Mouse (Mus musculus) midbrain, embryonic 11.5 days (tissue): ENCODE results near the gene Cln3. TPM values are rescaled to one million over a fixed set of nuclear protein-coding genes. Genes with fewer than 3 reads are reported as not detected.

ENCODE experiments used
- microRNA-seq: library from miRNA; unstranded; fragments of <30 nt; microRNA quantifications from one replicate; pipeline ENCODE4, GENCODE M21; 2017
- polyA plus RNA-seq: library from polyadenylated mRNA; unstranded; fragments of >200 nt; fragmentation: Nextera tagmentation; extraction: Ambion mirVana; gene quantifications from 2 replicates; pipeline ENCODE4 v1.2.1, GENCODE M21; 2014

Cln3 gene
- polyA plus RNA-seq, 1 experiment from 2014 or later: 22.4 TPM

Small RNAs within 50 kb of the gene (microRNA-seq; reads per million reads assigned to microRNA genes)
- 4.7 reads per million, percentile 22 among the genes with 10 or more reads in this experiment for gene Mir7059

Other genes with a start within 250 kb of the Cln3 start
- gene Lat, start 216.2 kb downstream of the Cln3 start, polyA plus RNA-seq: 1.8 and 2.7 TPM in 2 replicates
- gene Spns1, start 208.4 kb downstream of the Cln3 start, polyA plus RNA-seq: 40.8 and 45.8 TPM in 2 replicates
- 4.8 and 4.9 TPM in 2 replicates for gene Nfatc2ip, start 189.1 kb downstream of the Cln3 start, polyA plus RNA-seq
- not detected in 2 replicates for gene Cd19, start 170.9 kb downstream of the Cln3 start, polyA plus RNA-seq
- 17.9 and 18.0 TPM in 2 replicates for gene Rabep2, start 157.1 kb downstream of the Cln3 start, polyA plus RNA-seq
- gene Atp2a1, start 122.7 kb downstream of the Cln3 start, polyA plus RNA-seq: 0.29 and 0.38 TPM in 2 replicates
- 38.1 and 44.6 TPM in 2 replicates for gene Sh2b1, start 110.4 kb downstream of the Cln3 start, polyA plus RNA-seq
- 133 and 146 TPM in 2 replicates for gene Tufm, start 98.5 kb downstream of the Cln3 start, polyA plus RNA-seq
- gene Atxn2l, start 82.4 kb downstream of the Cln3 start, polyA plus RNA-seq: 52.7 and 58.6 TPM in 2 replicates
- 189 and 198 TPM in 2 replicates for gene Eif3c, start 19.4 kb downstream of the Cln3 start, polyA plus RNA-seq
- gene Apobr, start 875 bp downstream of the Cln3 start, polyA plus RNA-seq: 0.46 and 0.57 TPM in 2 replicates
- not detected in 2 replicates for gene Il27, start 9.1 kb upstream of the Cln3 start, polyA plus RNA-seq
- gene Nupr1, start 45.0 kb upstream of the Cln3 start, polyA plus RNA-seq: 2.8 and 3.4 TPM in 2 replicates
- gene Sgf29, start 63.5 kb upstream of the Cln3 start, polyA plus RNA-seq: 44.4 and 49.4 TPM in 2 replicates
- 0.10 and 0.69 TPM in 2 replicates for gene Sult1a1, start 90.6 kb upstream of the Cln3 start, polyA plus RNA-seq
- 158 and 180 TPM in 2 replicates for gene Bola2, start 109.6 kb upstream of the Cln3 start, polyA plus RNA-seq
- gene Slx1b, start 110.0 kb upstream of the Cln3 start, polyA plus RNA-seq: 10.2 and 10.3 TPM in 2 replicates
- 46.2 TPM in 2 replicates for gene Coro1a, start 122.0 kb upstream of the Cln3 start, polyA plus RNA-seq
- gene Mapk3, start 173.8 kb upstream of the Cln3 start, polyA plus RNA-seq: 41.0 and 45.2 TPM in 2 replicates
- 0.57 and 0.86 TPM in 2 replicates for gene Gdpd3, start 180.5 kb upstream of the Cln3 start, polyA plus RNA-seq
- gene Ypel3, start 191.1 kb upstream of the Cln3 start, polyA plus RNA-seq: 87.8 and 91.5 TPM in 2 replicates
- 0.20 and 0.43 TPM in 2 replicates for gene Tbx6, start 195.7 kb upstream of the Cln3 start, polyA plus RNA-seq
- gene Ppp4c, start 206.7 kb upstream of the Cln3 start, polyA plus RNA-seq: 335 and 336 TPM in 2 replicates
- gene Fam57b, start 211.9 kb upstream of the Cln3 start, polyA plus RNA-seq: 10.5 and 11.1 TPM in 2 replicates
- gene 4930451I11Rik, start 245.8 kb upstream of the Cln3 start, polyA plus RNA-seq: not detected in 2 replicates